Mouse (Mus musculus) limb, embryonic 13.5 days (tissue): ENCODE measurements at regions not wholly inside any gene's neighbourhood (a gene's known extent, or its start where the extent isn't known, plus 50 kb on each side); places are given as distances from the start of the nearest gene placed in this dataset.

Experiments used
- ATAC-seq: fragments of 200-750 bp; cut with Nextera tagmentation; 2 replicates; pipeline ENCODE4 v1.8.0; 2017; ENCODE audit warnings: low read depth, moderate number of reproducible peaks, moderate TSS enrichment; ENCODE audit not compliant: low FRiP score
- H3K27ac ChIP-seq: fragments of 300-500 bp; sonication (generic); 2 replicates; pipeline ENCODE4 v1.5.1; 2015; ENCODE audit warnings: inconsistent platforms, mild to moderate bottlenecking, moderate library complexity
- H3K27me3 ChIP-seq: fragments of 300-500 bp; sonication (generic); 2 replicates; pipeline ENCODE4 v1.6.1; 2015; ENCODE audit warnings: mild to moderate bottlenecking, inconsistent platforms
- H3K36me3 ChIP-seq: fragments of 300-500 bp; sonication (generic); 2 replicates; pipeline ENCODE4 v1.6.1; 2015; ENCODE audit warnings: inconsistent platforms, mild to moderate bottlenecking, moderate library complexity
- H3K4me1 ChIP-seq: fragments of 300-500 bp; sonication (generic); 2 replicates; pipeline ENCODE4 v1.6.1; 2015; ENCODE audit warnings: inconsistent platforms
- H3K4me2 ChIP-seq: fragments of 300-500 bp; sonication (generic); replicated peaks from 2 replicates; pipeline ENCODE4 v1.6.1; 2015; ENCODE audit warnings: inconsistent platforms, mild to moderate bottlenecking, moderate library complexity
- H3K4me3 ChIP-seq: fragments of 300-500 bp; sonication (generic); 2 replicates; pipeline ENCODE4 v1.5.1; 2015; ENCODE audit warnings: moderate library complexity, mild to moderate bottlenecking, inconsistent platforms
- H3K9ac ChIP-seq: fragments of 300-500 bp; sonication (generic); 2 replicates; pipeline ENCODE4 v1.6.1; 2015; ENCODE audit warnings: mild to moderate bottlenecking, inconsistent platforms
- H3K9me3 ChIP-seq: fragments of 300-500 bp; sonication (generic); 2 replicates; pipeline ENCODE4 v1.6.1; 2016; ENCODE audit warnings: inconsistent platforms
- WGBS: fragments of 180-500 bp; shearing (Covaris S2); methylation state at CpG from one replicate; pipeline ENCODE4 v1.1.7; 2015; 5-methylcytosine and 5-hydroxymethylcytosine counted together

DNA sequence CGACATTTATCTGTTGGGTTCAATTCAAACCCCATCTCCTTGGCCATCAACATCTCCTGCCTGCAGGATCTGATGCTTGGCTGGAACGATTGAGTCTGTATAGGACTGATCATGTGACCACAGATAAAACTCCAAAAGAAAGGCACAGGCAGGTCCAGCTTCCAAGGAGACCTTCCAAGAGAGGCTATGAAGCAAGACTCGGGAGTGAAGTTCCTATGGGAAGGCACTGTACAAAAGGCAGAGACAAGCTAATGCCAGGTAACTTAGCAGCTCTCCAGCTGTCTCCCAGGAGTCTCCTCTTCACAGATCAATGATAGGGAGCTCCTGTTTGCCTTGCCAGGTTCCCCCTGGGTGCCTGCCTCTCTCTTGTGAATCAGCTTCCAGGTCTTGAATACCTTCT, 528.2 kb upstream of the Adamts16 start:
- Histone ChIP-seq H3K9ac (no peak overlapping the region), H3K4me2 (no peak overlapping the region), H3K4me3 (no peak overlapping the region), H3K27ac (no peak overlapping the region), H3K4me1 (peaks cover 10% of the 10 kb centered on the region; the same call in 1 of the 2 replicates), H3K27me3 (no peaks in the 10 kb centered on the region), H3K9me3 (no peaks in the 10 kb centered on the region), H3K36me3 (no peaks in the 10 kb centered on the region)
- no peak for ATAC-seq
- 80% methylated on average over 3 of the region's 3 CpGs for WGBS

DNA sequence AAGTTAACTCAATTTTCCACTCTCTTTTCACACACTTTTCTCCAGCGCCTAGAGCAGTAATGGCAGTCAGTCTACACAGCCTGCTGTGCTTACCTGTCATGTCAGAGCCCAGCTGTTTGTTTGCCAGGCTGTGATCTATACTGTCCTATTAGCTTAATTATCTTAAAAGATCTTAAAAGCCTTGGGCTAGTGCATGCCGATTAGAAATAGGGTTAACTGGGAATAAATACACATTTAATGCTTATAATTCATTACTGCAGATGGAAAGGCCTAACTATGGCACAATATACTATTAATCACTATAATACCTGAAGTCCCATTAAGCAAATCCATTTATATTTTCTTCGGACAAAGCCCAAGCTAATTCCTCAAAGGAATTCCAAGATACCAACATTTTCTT, 523.6 kb upstream of the Adamts16 start:
- Histone ChIP-seq H3K27ac (no peak overlapping the region), H3K4me3 (no peak overlapping the region), H3K9ac (no peak overlapping the region), H3K4me1 (no peaks in the 10 kb centered on the region), H3K9me3 (no peaks in the 10 kb centered on the region), H3K27me3 (no peaks in the 10 kb centered on the region), H3K4me2 (no peak overlapping the region), H3K36me3 (no peaks in the 10 kb centered on the region)
- no peak for ATAC-seq
- WGBS, result 68% methylated on average over 3 of the region's 3 CpGs

- no peaks in the 10 kb centered on the region for H3K36me3 ChIP-seq
- 74% methylated on average over 5 of the region's 5 CpGs for WGBS
- no peak overlapping the region for H3K27ac ChIP-seq
- H3K9ac ChIP-seq, result no peak overlapping the region
- no peak for ATAC-seq
- no peaks in the 10 kb centered on the region for H3K4me1 ChIP-seq
- no peaks in the 10 kb centered on the region for H3K9me3 ChIP-seq
- H3K4me3 ChIP-seq, result no peak overlapping the region
- H3K27me3 ChIP-seq, result 0 out of 2 replicates have a peak, but pooled peaks cover 3% of the 10 kb centered on the region
- H3K4me2 ChIP-seq, result no peak overlapping the region
These were observed 520.7 kb upstream of the Adamts16 start for GRCm38 (mm10) chr13:71362311-71362710.

GRCm38 (mm10) chr13:71359112-71359511, 517.5 kb upstream of the Adamts16 start:
- Histone ChIP-seq H3K9me3 (no peaks in the 10 kb centered on the region), H3K9ac (no peak overlapping the region), H3K4me1 (no peaks in the 10 kb centered on the region), H3K27ac (no peak overlapping the region), H3K27me3 (0 out of 2 replicates have a peak, but pooled peaks cover 3% of the 10 kb centered on the region), H3K4me3 (no peak overlapping the region), H3K36me3 (no peaks in the 10 kb centered on the region), H3K4me2 (no peak overlapping the region)
- ATAC-seq, result no peak
- 86% methylated on average over 11 of the region's 11 CpGs for WGBS

DNA sequence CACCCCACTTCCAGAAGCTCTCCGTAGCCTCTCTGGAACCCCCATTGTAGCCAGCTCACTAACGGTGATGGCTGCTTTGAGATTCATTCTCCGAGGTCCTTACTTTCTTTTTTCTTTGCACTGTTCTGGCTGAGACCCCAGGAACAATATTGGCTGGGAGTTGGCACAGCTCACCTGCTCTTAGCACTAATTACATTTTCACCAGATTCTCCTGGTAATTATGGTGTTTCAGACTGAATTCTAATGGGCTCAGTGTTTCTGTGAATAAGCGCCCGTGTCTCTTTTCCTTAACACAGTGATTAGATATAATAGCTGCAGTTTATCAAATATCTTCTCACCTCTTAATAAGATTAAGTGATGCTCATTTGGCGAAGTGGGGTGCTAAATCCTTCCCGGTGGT, 509.2 kb upstream of the Adamts16 start:
- no peak for ATAC-seq
- 85% methylated on average over 7 of the region's 7 CpGs for WGBS
- H3K9ac ChIP-seq, result no peak overlapping the region
- H3K4me2 ChIP-seq, result no peak overlapping the region
- no peaks in the 10 kb centered on the region for H3K4me1 ChIP-seq
- no peaks in the 10 kb centered on the region for H3K36me3 ChIP-seq
- H3K9me3 ChIP-seq, result no peaks in the 10 kb centered on the region
- H3K27me3 ChIP-seq, result no peaks in the 10 kb centered on the region
- no peak overlapping the region for H3K27ac ChIP-seq
- H3K4me3 ChIP-seq, result no peak overlapping the region

GRCm38 (mm10) chr13:71342921-71343320, 501.3 kb upstream of the Adamts16 start:
- no peak for ATAC-seq
- no peak overlapping the region for H3K4me2 ChIP-seq
- no peak overlapping the region for H3K4me3 ChIP-seq
- H3K9me3 ChIP-seq, result no peaks in the 10 kb centered on the region
- H3K4me1 ChIP-seq, result no peaks in the 10 kb centered on the region
- no peak overlapping the region for H3K27ac ChIP-seq
- H3K36me3 ChIP-seq, result no peaks in the 10 kb centered on the region
- H3K27me3 ChIP-seq, result no peaks in the 10 kb centered on the region
- no peak overlapping the region for H3K9ac ChIP-seq
- WGBS, result 74% methylated on average over 1 of the region's 1 CpGs

GRCm38 (mm10) chr13:71338700-71339099, 497.1 kb upstream of the Adamts16 start:
- no peak overlapping the region for H3K4me2 ChIP-seq
- WGBS, result 75% methylated on average over 6 of the region's 6 CpGs
- no peak overlapping the region for H3K9ac ChIP-seq
- H3K4me1 ChIP-seq, result no peaks in the 10 kb centered on the region
- no peaks in the 10 kb centered on the region for H3K27me3 ChIP-seq
- no peaks in the 10 kb centered on the region for H3K36me3 ChIP-seq
- H3K27ac ChIP-seq, result no peak overlapping the region
- ATAC-seq, result no peak
- no peaks in the 10 kb centered on the region for H3K9me3 ChIP-seq
- no peak overlapping the region for H3K4me3 ChIP-seq

DNA sequence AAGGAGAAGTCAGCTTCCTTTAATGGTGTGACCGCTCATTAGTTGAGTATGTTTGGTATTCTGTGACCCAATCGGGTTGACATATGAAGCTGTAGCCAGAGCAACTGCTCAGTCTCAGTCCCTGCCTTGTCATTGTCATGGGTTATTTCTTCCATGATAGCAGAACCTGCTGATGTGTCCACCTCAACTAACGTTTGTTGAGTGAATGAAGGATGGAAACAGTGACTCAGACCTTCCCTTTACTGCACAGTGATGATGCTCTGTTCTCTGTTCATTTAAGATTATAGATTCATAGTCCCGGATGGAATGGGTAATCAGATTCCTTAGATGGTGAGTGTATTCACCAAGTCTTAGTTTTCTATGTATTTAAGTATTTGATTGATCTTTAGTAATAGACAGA, 493.3 kb upstream of the Adamts16 start:
- H3K4me1 ChIP-seq, result 0 out of 2 replicates have a peak, but pooled peaks cover 5% of the 10 kb centered on the region
- WGBS, result 88% methylated on average over 4 of the region's 4 CpGs
- no peaks in the 10 kb centered on the region for H3K27me3 ChIP-seq
- H3K4me3 ChIP-seq, result no peak overlapping the region
- no peak overlapping the region for H3K4me2 ChIP-seq
- no peaks in the 10 kb centered on the region for H3K9me3 ChIP-seq
- no peak overlapping the region for H3K27ac ChIP-seq
- no peak for ATAC-seq
- no peaks in the 10 kb centered on the region for H3K36me3 ChIP-seq
- no peak overlapping the region for H3K9ac ChIP-seq

- no peak overlapping the region for H3K4me2 ChIP-seq
- no peak overlapping the region for H3K4me3 ChIP-seq
- H3K27me3 ChIP-seq, result no peaks in the 10 kb centered on the region
- WGBS, result 82% methylated on average over 4 of the region's 4 CpGs
- no peak overlapping the region for H3K9ac ChIP-seq
- no peaks in the 10 kb centered on the region for H3K9me3 ChIP-seq
- peaks cover 7% of the 10 kb centered on the region; the same call in 1 of the 2 replicates for H3K4me1 ChIP-seq
- ATAC-seq, result no peak
- no peaks in the 10 kb centered on the region for H3K36me3 ChIP-seq
- H3K27ac ChIP-seq, result no peak overlapping the region
These were observed 491.5 kb upstream of the Adamts16 start for GRCm38 (mm10) chr13:71333146-71333545.

DNA sequence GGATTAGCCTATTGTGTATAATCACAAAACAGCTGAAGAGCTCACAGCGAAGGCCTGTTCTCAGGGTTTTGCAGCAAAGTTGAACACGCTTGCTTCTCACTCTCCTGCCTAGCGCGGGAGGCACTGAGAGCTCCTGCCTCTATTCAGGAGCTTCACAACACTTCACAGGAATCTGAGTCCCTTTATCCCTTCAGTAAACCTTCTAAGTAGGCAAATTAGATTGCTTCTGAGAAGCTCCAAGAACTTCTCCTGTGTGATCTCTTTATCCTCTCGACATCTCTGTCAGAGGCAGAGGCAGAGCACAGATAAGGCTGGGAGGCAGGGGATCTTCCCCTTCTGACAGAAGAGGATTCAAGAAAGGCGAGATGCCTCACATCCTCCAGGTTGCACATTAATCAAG, 488.7 kb upstream of the Adamts16 start:
- no peaks in the 10 kb centered on the region for H3K9me3 ChIP-seq
- no peak overlapping the region for H3K4me2 ChIP-seq
- H3K27ac ChIP-seq, result no peak overlapping the region
- 45% methylated on average over 6 of the region's 6 CpGs for WGBS
- peaks cover 8% of the 10 kb centered on the region; the same call in 1 of the 2 replicates for H3K4me1 ChIP-seq
- no peak overlapping the region for H3K4me3 ChIP-seq
- no peak for ATAC-seq
- no peaks in the 10 kb centered on the region for H3K36me3 ChIP-seq
- H3K9ac ChIP-seq, result no peak overlapping the region
- no peaks in the 10 kb centered on the region for H3K27me3 ChIP-seq

DNA sequence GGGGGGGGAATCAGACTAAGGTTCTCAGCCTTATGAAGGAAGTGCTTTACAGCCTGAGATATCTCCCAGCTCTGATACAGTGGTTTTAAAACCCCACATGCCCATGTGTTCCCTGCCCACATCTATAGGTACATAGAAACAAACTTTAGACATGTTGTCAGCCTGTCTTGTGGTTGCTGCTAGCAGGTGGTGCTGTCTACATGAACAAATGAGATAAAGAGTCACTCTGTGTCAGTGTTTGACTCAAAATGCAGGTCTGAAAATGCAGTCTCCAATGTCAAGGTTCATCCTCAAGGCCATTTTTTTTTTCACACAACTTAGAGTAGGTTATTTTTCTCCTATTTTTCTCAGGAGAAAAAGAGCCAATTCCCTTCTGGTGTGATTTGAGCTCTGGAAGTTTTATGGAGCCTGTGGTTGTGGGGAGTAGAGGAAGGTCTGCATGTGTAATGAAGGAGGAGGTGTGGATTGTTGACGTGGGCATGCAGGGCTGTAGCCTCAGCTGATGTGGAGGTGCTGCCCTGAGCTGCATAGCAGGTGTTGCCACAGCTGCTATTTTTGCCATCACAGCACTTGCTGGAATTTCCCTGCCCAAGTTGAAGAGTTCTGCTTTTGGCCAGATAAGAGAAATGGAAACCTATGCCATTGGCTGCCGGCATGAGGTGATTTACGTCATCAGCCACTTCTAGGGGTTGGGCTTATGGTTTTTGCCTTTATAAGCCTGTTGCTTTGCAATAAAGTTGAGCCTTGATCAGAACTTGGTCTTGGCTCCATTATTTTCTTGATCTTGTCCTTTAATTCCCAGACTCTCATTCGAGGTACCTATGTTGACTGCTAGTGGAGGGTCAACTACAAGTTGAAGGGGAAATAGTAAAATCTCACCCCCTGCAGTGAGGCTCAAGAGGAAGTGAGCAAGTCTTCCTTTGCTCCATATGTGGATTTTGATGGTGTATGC, 486.5 kb upstream of the Adamts16 start:
- Histone ChIP-seq H3K9ac (no peak overlapping the region), H3K27me3 (no peaks in the 10 kb centered on the region), H3K4me2 (no peak overlapping the region), H3K4me3 (no peak overlapping the region), H3K36me3 (no peaks in the 10 kb centered on the region), H3K9me3 (no peaks in the 10 kb centered on the region), H3K4me1 (peaks cover 8% of the 10 kb centered on the region; the same call in 1 of the 2 replicates), H3K27ac (no peak overlapping the region)
- 56% methylated on average over 4 of the region's 4 CpGs for WGBS
- ATAC-seq, result no peak

GRCm38 (mm10) chr13:71320489-71320888, 478.9 kb upstream of the Adamts16 start:
- no peaks in the 10 kb centered on the region for H3K4me1 ChIP-seq
- ATAC-seq, result no peak

GRCm38 (mm10) chr13:71303956-71304355, 462.3 kb upstream of the Adamts16 start:
- H3K27ac ChIP-seq, result no peak overlapping the region
- H3K9me3 ChIP-seq, result no peaks in the 10 kb centered on the region
- WGBS, result 93% methylated on average over 4 of the region's 4 CpGs
- no peak overlapping the region for H3K9ac ChIP-seq
- H3K4me1 ChIP-seq, result no peaks in the 10 kb centered on the region
- H3K4me3 ChIP-seq, result no peak overlapping the region
- ATAC-seq, result no peak
- no peak overlapping the region for H3K4me2 ChIP-seq
- H3K36me3 ChIP-seq, result no peaks in the 10 kb centered on the region
- no peaks in the 10 kb centered on the region for H3K27me3 ChIP-seq

More at GRCm38 (mm10) chr13:71320489-71320888, 478.9 kb upstream of the Adamts16 start:
- WGBS, result 82% methylated on average over 3 of the region's 3 CpGs
- Histone ChIP-seq H3K27ac (no peak overlapping the region), H3K4me3 (no peak overlapping the region), H3K9me3 (no peaks in the 10 kb centered on the region), H3K9ac (no peak overlapping the region), H3K27me3 (no peaks in the 10 kb centered on the region), H3K4me2 (no peak overlapping the region), H3K36me3 (no peaks in the 10 kb centered on the region)
